Mouse (Mus musculus) erythroblast, adult 5-6 weeks (primary cell): ENCODE data around the gene Pate4. TPM values are rescaled to one million over a fixed set of nuclear protein-coding genes. Genes with fewer than 3 reads are reported as not detected.

Source experiments
- total RNA-seq, 2 experiments: library from RNA; stranded (forward) in 1 of 2; stranded (reverse) in 1 of 2; fragments of 150-400 nt in 1 of 2; fragments of 200-764, 138-1000 nt in 1 of 2; gene quantifications; 2 replicates each; pipeline versions ENCODE4 v1.2.3 to v1.2.4; 2015 to 2017; ENCODE audit warnings: low replicate concordance in 2 of 2

The Pate4 gene
- total RNA-seq, 2 experiments from 2014 or later = not detected

Other genes with a start within 250 kb of the Pate4 start
- 0.58 TPM in 1 of 2 replicates, not detected in the other for gene Cdon, start 190.8 kb downstream of the Pate4 start, total RNA-seq (2015; ENCODE audit: low replicate concordance)
- gene Cdon, start 190.8 kb downstream of the Pate4 start, total RNA-seq (2017; ENCODE audit: low replicate concordance) = 0.09 TPM in 1 of 2 replicates, not detected in the other
- gene Gm1113, start 93.7 kb downstream of the Pate4 start, total RNA-seq (2015; ENCODE audit: low replicate concordance) = not detected in 2 replicates
- not detected in 2 replicates for gene Gm1113, start 93.7 kb downstream of the Pate4 start, total RNA-seq (2017; ENCODE audit: low replicate concordance)
- gene Ddx25, start 53.4 kb downstream of the Pate4 start, total RNA-seq (2015; ENCODE audit: low replicate concordance) = 0.21 TPM in 1 of 2 replicates, not detected in the other
- gene Ddx25, start 53.4 kb downstream of the Pate4 start, total RNA-seq (2017; ENCODE audit: low replicate concordance) = not detected in 2 replicates
- 1.5 and 9.4 TPM in 2 replicates for gene Pus3, start 53.3 kb downstream of the Pate4 start, total RNA-seq (2015; ENCODE audit: low replicate concordance)
- 3.4 and 6.0 TPM in 2 replicates for gene Pus3, start 53.3 kb downstream of the Pate4 start, total RNA-seq (2017; ENCODE audit: low replicate concordance)
- not detected in 2 replicates for gene Pate2, start 41.7 kb downstream of the Pate4 start, total RNA-seq (2015; ENCODE audit: low replicate concordance)
- not detected in 2 replicates for gene Pate2, start 41.7 kb downstream of the Pate4 start, total RNA-seq (2017; ENCODE audit: low replicate concordance)
- 4.8 and 15.4 TPM in 2 replicates for gene Hyls1, start 41.5 kb downstream of the Pate4 start, total RNA-seq (2015; ENCODE audit: low replicate concordance)
- 5.5 and 6.0 TPM in 2 replicates for gene Hyls1, start 41.5 kb downstream of the Pate4 start, total RNA-seq (2017; ENCODE audit: low replicate concordance)
- gene Pate3, start 36.3 kb upstream of the Pate4 start, total RNA-seq (2015; ENCODE audit: low replicate concordance) = not detected in 2 replicates
- gene Pate3, start 36.3 kb upstream of the Pate4 start, total RNA-seq (2017; ENCODE audit: low replicate concordance) = not detected in 2 replicates
- gene Pate1, start 75.4 kb upstream of the Pate4 start, total RNA-seq (2015; ENCODE audit: low replicate concordance) = not detected in 2 replicates
- not detected in 2 replicates for gene Pate1, start 75.4 kb upstream of the Pate4 start, total RNA-seq (2017; ENCODE audit: low replicate concordance)
- not detected in 2 replicates for gene Gm17677, start 129.1 kb upstream of the Pate4 start, total RNA-seq (2015; ENCODE audit: low replicate concordance)
- gene Gm17677, start 129.1 kb upstream of the Pate4 start, total RNA-seq (2017; ENCODE audit: low replicate concordance) = not detected in 2 replicates
- not detected in 2 replicates for gene Gm17727, start 166.2 kb upstream of the Pate4 start, total RNA-seq (2015; ENCODE audit: low replicate concordance)
- gene Gm17727, start 166.2 kb upstream of the Pate4 start, total RNA-seq (2017; ENCODE audit: low replicate concordance) = not detected in 2 replicates
- gene Gm27235, start 178.2 kb upstream of the Pate4 start, total RNA-seq (2015; ENCODE audit: low replicate concordance) = not detected in 2 replicates
- not detected in 2 replicates for gene Gm27235, start 178.2 kb upstream of the Pate4 start, total RNA-seq (2017; ENCODE audit: low replicate concordance)
- not detected in 2 replicates for gene D730048I06Rik, start 178.2 kb upstream of the Pate4 start, total RNA-seq (2015; ENCODE audit: low replicate concordance)
- gene D730048I06Rik, start 178.2 kb upstream of the Pate4 start, total RNA-seq (2017; ENCODE audit: low replicate concordance) = not detected in 2 replicates
- gene 9230110F15Rik, start 232.2 kb upstream of the Pate4 start, total RNA-seq (2015; ENCODE audit: low replicate concordance) = not detected in 2 replicates
- gene 9230110F15Rik, start 232.2 kb upstream of the Pate4 start, total RNA-seq (2017; ENCODE audit: low replicate concordance) = 0.17 TPM in 1 of 2 replicates, not detected in the other